Mouse (Mus musculus) heart, adult 18-20 months (tissue): Measurements from ENCODE around the gene Git1. TPM values are rescaled to one million over a fixed set of nuclear protein-coding genes. Genes with fewer than 3 reads are reported as not detected.
"Not testable (repeated sequence)": the region's sequence is repeated elsewhere in the genome, so short reads cannot be mapped to it uniquely, and the experiment has no call there.

Experiments
- DNase-seq, 2 experiments: peaks; one replicate each; pipeline ENCODE4 v3.0.0; 2021 to 2022; ENCODE audit warnings: mixed read lengths in 1 of 2
- total RNA-seq, 2 experiments: library from RNA; stranded (reverse); gene quantifications; 2 replicates each; pipeline ENCODE4 v1.2.3; 2021

Gene Git1
- total RNA-seq, 2 experiments from 2014 or later: 54.7 to 58.9 TPM

DNA sequence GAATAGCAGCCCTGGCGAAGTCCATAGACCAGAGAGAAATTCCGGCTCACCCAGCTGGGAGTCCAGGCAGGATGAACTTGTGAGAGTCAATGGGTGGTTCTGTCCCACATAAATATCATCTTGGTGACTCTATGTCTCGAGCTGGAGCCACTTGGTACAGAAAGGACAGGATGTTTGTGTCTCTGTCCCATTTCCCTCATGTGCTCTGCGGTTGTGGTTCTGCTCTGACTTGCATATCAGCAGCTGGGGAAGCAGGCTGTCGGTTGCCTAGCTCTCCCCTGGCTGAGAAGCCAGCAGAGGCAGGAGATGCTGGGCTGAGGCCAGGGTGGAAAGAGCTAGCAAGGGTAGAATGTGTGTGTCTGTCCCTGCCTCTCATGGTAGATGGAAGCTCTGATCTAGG, 25.7 kb downstream of the Git1 start, which contains the start of gene Gm10392:
Gm10392 (minus strand) TSS at position 156 of the 400 bp plus-strand sequence.
- peak; percentile 47 to 81 for DNase-seq

- DNase-seq: peak; percentile 46 to 66
Measured at GRCm38 (mm10) chr11:77520601-77521529, 27.5 kb downstream of the Git1 start.

- no peak for DNase-seq
Measured at GRCm38 (mm10) chr11:77525804-77526486, 32.6 kb downstream of the Git1 start.

DNA sequence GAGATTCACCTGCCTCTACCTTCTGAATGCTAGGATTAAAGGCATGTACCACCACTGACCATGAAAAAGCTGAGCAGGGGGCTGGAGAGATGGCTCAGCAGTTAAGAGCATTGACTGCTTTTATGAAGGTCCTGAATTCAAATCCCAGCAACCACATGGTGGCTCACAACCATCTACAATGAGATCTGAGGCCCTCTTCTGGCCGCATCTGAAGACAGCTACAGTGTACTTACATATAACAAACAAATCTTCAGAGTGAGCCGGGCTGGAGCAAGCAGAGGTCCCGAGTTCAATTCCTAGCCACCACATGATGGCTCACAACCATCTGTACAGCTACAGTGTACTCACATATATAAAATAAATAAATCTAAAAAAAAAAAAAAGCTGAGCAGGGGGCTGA, 35.1 kb downstream of the Git1 start:
- not testable (repeated sequence) for DNase-seq

- DNase-seq: no peak
Measured at GRCm38 (mm10) chr11:77529644-77530043, 36.3 kb downstream of the Git1 start.

DNA sequence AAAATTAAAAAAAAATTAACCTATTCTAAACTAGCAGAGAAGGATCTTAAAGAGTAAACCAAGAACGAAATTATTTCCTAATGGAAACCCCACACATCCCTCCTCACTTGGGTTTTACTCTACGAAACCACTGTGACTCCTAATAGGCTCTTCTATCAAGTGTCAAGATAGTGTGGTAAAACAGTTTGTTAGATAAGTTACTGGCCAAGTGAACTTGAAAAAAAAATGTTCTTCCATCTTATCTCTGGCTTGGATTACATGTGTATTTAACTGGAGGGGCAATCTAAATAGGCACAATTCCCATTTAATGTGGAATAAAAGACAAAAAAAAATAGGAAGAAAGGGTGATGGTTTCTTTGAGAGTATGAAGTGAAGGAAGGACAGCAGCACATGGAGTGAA, 37.5 kb downstream of the Git1 start:
- no peak for DNase-seq

DNA sequence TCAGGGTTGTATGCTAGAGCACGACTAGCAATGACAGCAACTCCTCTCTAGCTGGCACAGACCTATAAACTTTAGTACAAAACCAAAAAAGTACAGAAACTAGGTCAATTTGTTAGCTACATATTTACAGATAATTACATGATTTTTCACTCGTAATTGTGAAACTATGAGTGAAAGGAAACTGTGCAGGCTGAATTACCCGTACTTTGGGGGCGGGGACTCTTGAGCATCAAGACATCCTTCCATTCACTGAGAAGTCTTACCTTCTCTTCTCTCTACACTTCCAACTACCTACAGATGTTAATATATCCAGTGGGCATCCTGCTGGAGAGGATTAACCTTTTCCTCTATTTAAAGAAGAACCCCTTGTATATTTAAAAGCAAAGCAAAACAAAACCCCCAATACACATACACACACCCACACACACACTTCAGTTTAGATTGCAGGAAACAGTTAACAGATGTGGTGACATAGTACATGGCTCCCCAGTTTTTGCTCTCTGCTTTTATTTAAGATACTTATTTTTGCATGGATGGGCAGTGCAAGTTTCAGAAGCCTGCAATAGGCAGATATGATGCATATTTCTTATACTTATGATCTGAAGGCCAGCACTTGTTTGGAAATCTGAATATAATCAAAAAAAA, 39.0 kb downstream of the Git1 start:
- no peak for DNase-seq

GRCm38 (mm10) chr11:77545261-77545660, 51.9 kb downstream of the Git1 start:
- no peak for DNase-seq

Other genes with a start within 250 kb of the Git1 start
- 100 to 1,000 TPM; 207 to 208 TPM for gene Coro6, start 31.2 kb upstream of the Git1 start, total RNA-seq
- gene Ankrd13b, start 3.9 kb upstream of the Git1 start, total RNA-seq: 10 to 100 TPM in 1 of 2 experiments, 1 to 10 TPM in 1; 9.2 to 11.2 TPM
- 1 to 10 TPM; 2.7 to 4.5 TPM for gene Abhd15, start 21.6 kb downstream of the Git1 start, total RNA-seq
- gene Trp53i13, start 22.4 kb downstream of the Git1 start, total RNA-seq: 10 to 100 TPM in 1 of 2 experiments, 1 to 10 TPM in 1; 8.3 to 10.6 TPM
- not detected for gene Gm10392, start 25.6 kb downstream of the Git1 start, total RNA-seq
- gene Taok1, start 114.3 kb downstream of the Git1 start, total RNA-seq: 10 to 100 TPM; 53.3 to 54.0 TPM
- 10 to 100 TPM; 47.0 to 47.9 TPM for gene Nufip2, start 192.6 kb downstream of the Git1 start, total RNA-seq
- gene Cryba1, start 231.7 kb downstream of the Git1 start, total RNA-seq: not detected